Mouse (Mus musculus) kidney, adult 8-10 months (tissue): ENCODE results near the gene Ugt1a5.
"Not testable (repeated sequence)": the region's sequence is repeated elsewhere in the genome, so short reads cannot be mapped to it uniquely, and the experiment has no call there.

ENCODE experiments used
- DNase-seq, 2 experiments: peaks; one replicate each; pipeline ENCODE4 v3.0.0; 2022

Gene Ugt1a5

GRCm38 (mm10) chr1:88199996-88200395 lies 34.2 kb downstream of the Ugt1a5 start:
- no peak for DNase-seq

DNA sequence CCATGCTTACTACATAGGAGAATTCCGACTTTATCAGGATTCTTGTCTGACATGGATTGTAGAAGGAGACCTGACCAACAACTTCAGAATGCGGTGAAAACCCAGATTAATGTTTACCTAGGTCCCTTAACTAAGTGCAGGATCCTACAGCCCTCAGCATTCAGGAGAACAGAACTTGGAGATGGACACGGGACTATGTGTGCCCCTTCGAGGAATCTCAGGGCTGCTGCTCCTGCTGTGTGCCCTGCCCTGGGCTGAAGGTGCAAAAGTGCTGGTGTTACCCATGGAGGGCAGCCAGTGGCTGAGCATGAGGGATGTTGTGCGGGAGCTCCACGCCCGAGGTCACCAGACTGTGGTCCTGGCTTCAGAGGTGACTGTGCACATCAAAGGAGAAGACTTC lies 34.6 kb downstream of the Ugt1a5 start, which contains the start of gene Ugt1a2:
Ugt1a2 (plus strand) TSS at position 146 of the 400 bp plus-strand sequence.
- peak; percentile 43 to 78 for DNase-seq

DNA sequence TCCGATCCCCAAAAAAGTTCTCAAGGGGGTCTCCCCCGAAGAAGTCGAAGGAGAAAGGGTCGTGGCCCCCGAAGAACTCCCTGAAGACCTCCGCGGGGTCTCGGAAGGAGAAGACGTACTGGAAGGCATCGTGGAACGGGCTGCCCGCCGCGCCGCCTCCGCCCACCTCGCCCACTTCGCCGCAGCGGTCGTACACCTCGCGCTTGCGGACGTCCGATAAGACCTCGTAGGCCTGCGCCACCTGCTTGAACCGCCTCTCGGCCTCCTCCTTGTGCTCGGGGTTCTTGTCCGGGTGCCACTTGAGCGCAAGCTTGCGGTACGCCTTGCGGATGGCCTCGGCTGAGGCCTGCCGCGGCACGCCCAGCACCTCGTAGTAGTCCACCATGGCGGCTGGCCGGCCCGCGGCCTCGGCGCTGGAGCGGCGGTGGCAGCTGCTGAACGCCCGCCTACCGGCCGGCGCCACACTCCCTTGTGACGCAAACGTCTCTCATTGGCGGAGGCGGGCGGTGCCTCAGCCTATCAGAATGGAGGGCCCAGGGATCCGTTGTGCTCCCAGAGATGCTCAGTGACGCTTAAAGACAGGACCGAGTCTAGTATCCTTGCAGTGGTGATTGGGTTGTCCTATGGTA lies 39.6 kb downstream of the Ugt1a5 start, which contains the start of gene Dnajb3:
Dnajb3 (minus strand) TSS at position 489 of the 629 bp plus-strand sequence.
- peak in 1 of 2 experiments; percentile 60 for DNase-seq

- DNase-seq, result no peak
These were observed 41.1 kb downstream of the Ugt1a5 start for GRCm38 (mm10) chr1:88206843-88207479.

DNA sequence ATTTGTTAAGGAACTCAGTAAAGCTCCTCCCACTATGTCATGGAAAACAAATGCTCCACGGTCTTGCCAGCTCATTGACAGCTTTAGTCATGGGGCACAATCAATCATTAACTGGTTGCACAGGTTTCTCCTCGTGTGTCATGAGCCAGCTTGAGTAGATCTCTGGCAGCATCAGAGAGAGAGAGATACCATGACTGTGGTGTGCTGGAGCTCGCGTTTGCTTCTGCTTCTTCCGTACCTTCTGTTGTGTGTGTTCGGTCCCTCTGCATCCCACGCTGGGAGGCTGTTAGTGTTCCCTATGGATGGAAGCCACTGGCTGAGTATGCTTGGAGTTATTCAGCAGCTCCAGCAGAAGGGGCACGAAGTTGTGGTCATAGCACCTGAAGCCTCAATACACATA lies 46.0 kb downstream of the Ugt1a5 start, which contains the start of gene Ugt1a1:
Ugt1a1 (plus strand) TSS at position 148 of the 400 bp plus-strand sequence.
- peak; percentile 57 to 62 for DNase-seq

DNA sequence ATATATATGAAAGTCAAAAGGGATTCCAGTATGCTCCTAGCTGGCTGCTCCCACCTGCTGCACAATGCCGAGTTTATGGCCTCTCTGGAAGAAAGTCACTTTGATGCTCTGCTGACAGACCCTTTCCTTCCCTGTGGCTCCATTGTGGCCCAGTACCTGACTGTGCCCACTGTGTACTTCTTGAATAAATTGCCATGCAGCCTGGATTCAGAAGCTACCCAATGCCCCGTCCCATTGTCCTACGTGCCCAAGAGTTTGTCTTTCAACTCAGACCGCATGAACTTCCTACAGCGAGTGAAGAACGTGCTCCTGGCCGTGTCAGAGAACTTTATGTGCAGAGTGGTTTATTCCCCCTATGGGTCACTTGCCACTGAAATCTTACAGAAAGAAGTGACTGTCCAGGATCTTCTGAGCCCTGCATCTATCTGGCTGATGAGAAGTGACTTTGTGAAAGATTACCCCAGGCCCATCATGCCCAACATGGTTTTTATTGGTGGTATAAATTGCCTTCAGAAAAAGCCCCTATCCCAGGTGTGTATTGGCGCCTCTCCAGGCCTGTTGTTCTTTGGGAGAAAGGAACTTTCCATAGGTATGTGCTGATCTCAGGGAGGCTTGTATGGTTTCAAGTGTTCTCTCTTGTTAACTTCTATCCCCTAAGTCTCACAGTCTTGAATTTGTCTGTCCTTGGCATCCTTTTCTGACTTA lies 46.7 kb downstream of the Ugt1a5 start:
- no peak for DNase-seq

DNA sequence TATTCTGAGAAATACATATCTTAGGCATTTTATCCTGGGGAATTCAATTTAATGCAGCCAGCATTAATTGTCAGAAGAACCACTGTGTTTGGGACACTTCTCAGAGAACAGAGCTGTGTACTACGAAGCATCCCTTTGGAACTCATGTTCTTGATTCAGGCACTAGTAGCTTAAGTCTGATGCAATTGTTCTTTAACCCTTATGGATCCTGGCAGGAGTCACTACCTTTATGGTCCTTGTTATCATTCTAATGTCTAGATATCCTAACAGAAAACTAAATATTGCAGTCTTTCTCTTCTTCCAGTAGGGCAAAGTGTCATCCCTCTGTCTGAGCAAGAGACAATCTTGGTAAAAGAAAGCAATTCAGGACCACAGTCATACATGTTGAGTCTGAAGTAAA lies 47.2 kb downstream of the Ugt1a5 start:
- DNase-seq, result no peak

- DNase-seq, result no peak
These were observed 48.1 kb downstream of the Ugt1a5 start for GRCm38 (mm10) chr1:88213766-88214461.

DNA sequence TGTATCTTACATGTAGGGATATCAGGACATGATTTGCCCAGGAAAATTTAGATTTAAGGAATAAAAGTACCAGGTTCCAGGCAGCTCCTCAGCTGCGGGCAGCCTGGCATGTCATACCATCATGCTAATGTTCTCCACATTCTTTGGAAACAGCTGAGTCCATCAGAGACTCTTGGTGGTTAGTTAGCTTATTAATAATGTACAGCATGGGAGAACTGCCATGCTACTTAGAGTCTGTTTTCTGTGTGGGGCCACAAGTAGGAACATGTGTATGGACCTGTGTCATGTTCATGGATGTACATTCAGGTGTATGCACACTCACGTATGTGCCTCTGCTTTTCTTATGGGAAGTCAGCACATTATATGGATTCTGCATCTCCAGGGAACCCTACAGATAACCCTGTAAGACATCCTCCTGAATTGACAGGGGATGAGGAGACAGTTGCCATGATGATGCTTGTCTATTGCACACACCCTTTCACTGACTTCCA lies 48.7 kb downstream of the Ugt1a5 start:
- no peak for DNase-seq

DNA sequence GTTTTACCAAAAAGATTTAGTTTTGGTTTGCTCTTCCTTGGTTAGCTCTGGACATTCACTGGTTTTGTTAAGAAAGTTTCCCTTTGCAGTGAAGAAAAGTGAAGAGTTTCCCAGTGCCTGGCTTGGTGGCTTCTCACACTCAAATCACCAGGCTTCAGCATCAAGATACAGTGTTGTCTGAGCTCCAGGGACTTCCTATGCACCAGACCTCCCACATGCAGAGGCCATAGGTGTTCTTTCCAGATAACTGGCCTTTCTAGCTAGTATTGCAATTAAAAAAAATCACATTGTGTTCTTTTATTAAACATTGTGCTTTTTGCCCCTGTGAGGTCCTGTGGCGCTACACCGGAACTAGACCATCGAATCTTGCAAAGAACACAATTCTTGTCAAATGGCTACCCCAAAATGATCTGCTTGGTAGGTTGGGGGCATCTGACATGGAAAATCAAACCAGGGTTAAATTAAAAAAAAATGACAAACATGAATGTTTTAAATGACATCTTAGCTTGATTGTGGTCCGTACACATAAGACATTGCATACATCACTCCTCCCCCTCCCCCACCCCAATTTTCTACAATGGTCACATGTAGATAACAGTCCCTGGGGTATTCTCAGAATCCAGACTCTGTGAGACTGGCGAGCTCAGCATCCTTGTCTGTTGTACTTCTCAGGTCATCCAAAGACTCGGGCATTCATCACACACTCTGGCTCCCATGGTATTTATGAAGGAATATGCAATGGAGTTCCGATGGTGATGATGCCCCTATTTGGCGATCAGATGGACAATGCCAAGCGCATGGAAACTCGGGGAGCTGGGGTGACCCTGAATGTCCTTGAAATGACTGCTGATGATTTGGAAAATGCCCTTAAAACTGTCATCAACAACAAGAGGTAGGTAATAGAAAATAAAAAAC lies 49.9 kb downstream of the Ugt1a5 start:
- no peak for DNase-seq

- DNase-seq, result no peak
These were observed 50.7 kb downstream of the Ugt1a5 start for GRCm38 (mm10) chr1:88216551-88216950.

DNA sequence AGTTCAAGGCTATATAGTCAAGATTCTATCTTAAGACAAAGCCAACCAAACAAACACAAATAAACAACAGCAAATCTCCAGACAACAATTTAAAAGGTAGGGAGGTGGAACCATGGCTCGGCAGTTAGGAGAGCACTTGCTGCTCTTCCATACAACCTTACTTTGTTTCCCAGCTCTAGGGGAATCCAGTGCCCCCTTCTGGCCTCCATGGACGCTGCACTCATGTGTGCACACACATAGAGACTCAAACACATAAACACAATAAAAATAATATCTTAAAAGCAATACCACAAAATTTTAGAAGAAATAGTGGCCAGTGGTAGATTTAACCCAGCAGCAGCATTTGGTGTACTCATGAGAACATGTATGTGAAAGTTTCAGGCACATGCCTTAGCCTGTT lies 51.3 kb downstream of the Ugt1a5 start:
- DNase-seq, result no peak

DNA sequence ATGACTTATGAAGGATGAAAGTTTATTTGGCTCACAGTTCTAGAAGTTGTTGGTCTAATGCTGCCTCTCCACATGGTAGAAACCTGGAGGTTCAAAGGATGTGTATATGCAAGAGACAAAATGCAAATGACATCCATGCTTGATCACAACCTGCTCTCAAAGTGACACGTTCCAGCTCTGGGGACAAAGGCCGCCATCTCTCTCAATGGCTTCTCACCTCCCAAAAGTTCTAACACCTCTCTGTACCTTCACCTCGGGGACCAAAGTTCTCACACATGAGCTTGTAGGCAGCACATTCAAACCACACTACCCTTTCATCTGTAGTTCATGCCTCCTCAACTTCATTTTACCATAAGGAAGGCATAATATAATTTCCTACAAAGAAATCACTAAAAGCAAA lies 51.8 kb downstream of the Ugt1a5 start:
- no peak for DNase-seq

- DNase-seq, result no peak
These were observed 52.2 kb downstream of the Ugt1a5 start for GRCm38 (mm10) chr1:88218051-88218450.

DNA sequence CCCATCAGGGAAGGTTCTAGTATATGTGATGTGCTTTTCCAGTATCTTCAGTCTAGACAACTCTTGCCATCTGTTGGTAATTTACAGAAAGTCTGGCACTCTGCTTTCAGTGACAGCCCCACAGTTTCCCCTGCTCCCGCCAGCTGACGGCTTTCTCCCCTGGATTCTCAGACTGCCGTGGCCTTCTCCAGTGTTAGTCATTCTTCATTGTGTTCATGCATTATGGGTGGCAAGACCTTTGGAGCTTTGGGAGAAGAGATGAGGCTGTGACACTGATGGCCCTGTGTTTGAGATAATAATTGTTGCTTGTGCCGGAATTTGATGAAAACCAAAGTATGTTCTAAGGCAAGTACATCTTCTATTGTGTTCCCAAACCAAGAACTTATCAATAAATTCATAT lies 52.8 kb downstream of the Ugt1a5 start:
- DNase-seq, result no peak

- no peak for DNase-seq
These were observed 53.2 kb downstream of the Ugt1a5 start for GRCm38 (mm10) chr1:88219054-88219453.

DNA sequence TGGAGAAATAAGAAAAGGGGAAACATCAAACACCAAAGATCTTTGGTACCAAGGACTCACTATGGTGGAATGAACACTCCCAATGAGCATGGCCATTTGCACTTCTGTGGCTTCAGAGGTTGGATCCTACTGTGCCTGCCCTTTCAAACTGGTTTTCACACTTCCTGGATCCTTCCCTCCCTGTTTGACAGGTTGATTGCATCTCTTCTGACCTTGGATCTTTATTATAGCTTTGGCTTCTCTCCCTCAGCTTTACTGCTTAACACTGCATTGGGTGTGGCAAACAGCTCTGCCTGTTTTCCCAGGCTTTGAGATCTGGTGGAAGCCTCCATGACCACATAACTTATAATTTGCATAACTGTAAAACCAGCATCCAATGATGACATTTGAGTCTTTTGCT lies 54.5 kb downstream of the Ugt1a5 start:
- no peak for DNase-seq

DNA sequence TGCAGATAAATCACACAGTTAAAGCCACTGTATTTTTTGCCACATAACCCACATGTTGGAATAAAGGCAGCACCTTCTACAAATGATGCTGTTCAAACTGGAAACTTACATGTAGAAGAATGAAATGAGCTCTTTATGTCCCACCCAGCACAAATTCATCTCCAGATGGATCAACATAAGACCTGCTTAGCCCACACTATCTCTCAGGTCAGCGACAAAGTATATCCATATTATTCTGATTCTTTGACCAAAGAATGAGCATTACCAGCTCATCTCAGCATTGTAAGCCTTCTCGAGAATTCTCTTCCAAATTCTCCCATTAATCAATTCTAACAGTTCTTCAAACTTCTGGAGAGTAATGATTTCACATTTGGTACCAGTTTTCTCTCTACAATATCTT lies 56.4 kb downstream of the Ugt1a5 start:
- no peak for DNase-seq

GRCm38 (mm10) chr1:88223011-88223515 lies 57.3 kb downstream of the Ugt1a5 start:
- not testable (repeated sequence) for DNase-seq

- DNase-seq, result no peak
These were observed 57.8 kb downstream of the Ugt1a5 start for GRCm38 (mm10) chr1:88223591-88223990.

DNA sequence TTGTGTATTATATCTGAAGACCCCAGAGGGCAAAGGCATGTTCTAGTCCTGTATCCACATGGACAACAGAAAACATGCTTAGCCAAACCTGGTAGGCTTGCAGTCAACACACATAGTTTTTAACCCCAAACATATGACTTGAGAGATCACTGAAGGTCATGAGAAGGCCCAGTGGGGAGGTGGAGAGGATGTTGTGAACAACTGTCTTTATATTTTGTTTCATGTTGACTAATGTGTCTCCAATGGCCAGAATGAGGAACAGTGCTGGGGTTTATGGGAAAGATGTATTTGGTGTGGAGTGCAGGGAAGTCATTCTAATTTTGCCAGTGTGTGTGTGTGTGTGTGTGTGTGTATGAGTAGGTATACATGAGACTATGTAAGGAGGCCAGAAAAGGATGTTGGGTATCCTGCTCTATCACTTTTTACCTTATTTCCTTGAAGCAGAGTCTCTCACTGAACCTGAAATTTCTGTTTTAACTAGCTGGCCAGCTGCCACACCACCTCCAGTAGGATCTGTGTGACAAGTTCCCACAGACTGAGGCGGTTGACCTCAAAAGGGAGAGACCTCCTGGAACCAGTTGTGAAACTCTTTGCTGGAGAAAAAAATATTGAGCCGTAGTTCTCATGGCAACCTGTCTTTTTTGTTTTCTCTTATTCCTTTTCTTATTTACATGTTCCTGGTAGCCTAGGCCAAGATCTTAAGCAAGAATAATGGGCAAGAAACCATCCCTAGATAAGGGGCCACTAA lies 58.4 kb downstream of the Ugt1a5 start:
- DNase-seq, result peak in 1 of 2 experiments; percentile 55
